Mouse (Mus musculus) bone marrow macrophage, adult 2 months (primary cell): Measurements from ENCODE around the gene Lpar4.

Experiments used
- CTCF ChIP-seq: IDR thresholded peaks from 2 replicates; pipeline ENCODE4 v1.5.1; 2012; ENCODE audit warnings: low read depth, mild to moderate bottlenecking, low read length, moderate library complexity
- POLR2A ChIP-seq: IDR thresholded peaks from 2 replicates; pipeline ENCODE4 v1.6.1; 2012; ENCODE audit warnings: mild to moderate bottlenecking, low read depth, low read length, borderline replicate concordance

- no peak for TF ChIP-seq POLR2A
- TF ChIP-seq CTCF: no peak
These were observed 43.9 kb downstream of the Lpar4 start for GRCm38 (mm10) chrX:106964326-106964725.
